Mouse (Mus musculus) liver, adult 2 months (tissue): ENCODE results near the gene Hgf. TPM values are rescaled to one million over a fixed set of nuclear protein-coding genes. Genes with fewer than 3 reads are reported as not detected.

ENCODE experiments used
- DNase-seq: peaks from one replicate; pipeline ENCODE4 v3.0.0-alpha.2; 2011; ENCODE audit warnings: low read depth, low spot score; ENCODE audit errors: extremely low read depth
- H3K27ac ChIP-seq: fragments of 200-500 bp; replicated peaks from 2 replicates; pipeline ENCODE4 v1.5.1; 2012; ENCODE audit warnings: low read depth, mild to moderate bottlenecking, control low read depth, inconsistent platforms, low read length; ENCODE audit not compliant: insufficient read depth
- H3K27me3 ChIP-seq: fragments of 200-500 bp; 2 replicates; pipeline ENCODE4 v1.6.1; 2012; ENCODE audit warnings: mild to moderate bottlenecking, moderate library complexity, low read length, inconsistent platforms; ENCODE audit not compliant: control insufficient read depth, insufficient read depth
- H3K36me3 ChIP-seq: fragments of 200-500 bp; 2 replicates; pipeline ENCODE4 v1.6.1; 2012; ENCODE audit warnings: low read length, inconsistent platforms; ENCODE audit not compliant: control insufficient read depth, insufficient read depth
- H3K4me1 ChIP-seq: fragments of 200-500 bp; 2 replicates; pipeline ENCODE4 v1.6.1; 2011; ENCODE audit warnings: low read length; ENCODE audit not compliant: control insufficient read depth, insufficient read depth
- H3K4me3 ChIP-seq: fragments of 200-500 bp; 2 replicates; pipeline ENCODE4 v1.5.1; 2011; ENCODE audit warnings: low read depth, mild to moderate bottlenecking, control low read depth, low read length, moderate library complexity; ENCODE audit not compliant: insufficient read depth
- H3K79me2 ChIP-seq: fragments of 200-500 bp; 2 replicates; pipeline ENCODE4 v1.6.1; 2012; ENCODE audit warnings: inconsistent platforms, mild to moderate bottlenecking, low read length, moderate library complexity; ENCODE audit not compliant: control insufficient read depth, insufficient read depth
- H3K9ac ChIP-seq: fragments of 200-500 bp; 2 replicates; pipeline ENCODE4 v1.6.1; 2012; ENCODE audit warnings: low read depth, mild to moderate bottlenecking, control low read depth, inconsistent platforms, low read length
- CTCF ChIP-seq: fragments of 200-500 bp; IDR thresholded peaks from 2 replicates; pipeline ENCODE4 v1.5.1; 2011; ENCODE audit warnings: low read depth, low read length, control low read depth
- POLR2A ChIP-seq: fragments of 200-500 bp; IDR thresholded peaks from 2 replicates; pipeline ENCODE4 v1.6.1; 2011; ENCODE audit warnings: low read length, control low read depth; ENCODE audit not compliant: insufficient read depth; ENCODE audit errors: extremely low read depth
- WGBS: fragments of 180-500 bp; shearing (Covaris S2); methylation state at CpG from one replicate; pipeline ENCODE4 v1.1.7; 2018; 5-methylcytosine and 5-hydroxymethylcytosine counted together
- polyA plus RNA-seq: library from polyadenylated mRNA; depleted of rRNA; stranded (reverse); fragments of >200 nt; gene quantifications from 2 replicates; pipeline ENCODE4 v1.2.3, GENCODE M21; 2012; rRNA removed
- total RNA-seq: library from RNA; depleted of rRNA; stranded (reverse); fragments of >200 nt; gene quantifications from 2 replicates; pipeline ENCODE4 v1.2.3, GENCODE M21; 2014; rRNA removed

Gene Hgf
- total RNA-seq (28.1 and 33.4 TPM in 2 replicates), polyA plus RNA-seq (2.5 and 2.9 TPM in 2 replicates)

DNA sequence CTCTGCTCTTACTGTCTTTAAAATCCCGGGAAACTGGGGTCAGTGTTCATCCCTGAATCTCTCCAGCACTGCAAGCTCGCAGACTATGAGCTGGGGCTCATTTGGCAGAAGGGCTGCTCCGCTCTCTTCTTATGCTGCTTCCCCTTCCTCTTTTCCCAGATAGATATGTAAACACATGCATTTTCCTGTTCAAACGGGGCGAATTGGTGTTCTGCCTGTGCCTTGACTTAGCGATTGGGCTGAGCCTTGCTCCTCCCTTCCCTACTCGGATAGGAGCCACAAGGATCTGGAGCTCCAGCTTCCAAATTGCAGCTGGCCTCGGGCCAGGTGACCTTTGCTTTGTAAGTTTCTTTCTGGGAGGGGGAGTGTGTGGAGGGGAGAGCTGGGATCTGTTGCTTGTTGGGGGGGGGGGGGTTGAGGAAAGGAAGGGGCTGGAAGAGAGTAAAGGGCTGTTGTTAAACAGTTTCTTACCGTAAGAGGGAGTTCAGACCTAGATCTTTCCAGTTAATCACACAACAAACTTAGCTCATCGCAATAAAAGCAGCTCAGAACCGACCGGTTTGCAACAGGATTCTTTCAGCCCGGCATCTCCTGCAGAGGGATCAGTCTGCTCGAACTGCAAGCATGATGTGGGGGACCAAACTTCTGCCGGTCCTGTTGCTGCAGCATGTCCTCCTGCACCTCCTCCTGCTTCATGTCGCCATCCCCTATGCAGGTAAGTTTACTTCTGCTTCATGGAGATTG lies at the start of gene Hgf:
Hgf (plus strand) TSS at position 192 of the 744 bp plus-strand sequence.
- no peaks in the 10 kb centered on the region for H3K4me1 ChIP-seq
- DNase-seq = peak; percentile 45
- H3K79me2 ChIP-seq = no peaks in the 10 kb centered on the region
- 4% methylated on average over 16 of the region's 16 CpGs for WGBS
- TF ChIP-seq CTCF (no peak), POLR2A (no peak)
- H3K4me3 ChIP-seq = peak within 1 kb of the TSS; percentile 52
- no peaks in the 10 kb centered on the region for H3K36me3 ChIP-seq
- peak within 1 kb of the TSS; percentile 67 for H3K9ac ChIP-seq
- no peaks in the 10 kb centered on the region for H3K27me3 ChIP-seq
- H3K27ac ChIP-seq = peak within 1 kb of the TSS; percentile 65

DNA sequence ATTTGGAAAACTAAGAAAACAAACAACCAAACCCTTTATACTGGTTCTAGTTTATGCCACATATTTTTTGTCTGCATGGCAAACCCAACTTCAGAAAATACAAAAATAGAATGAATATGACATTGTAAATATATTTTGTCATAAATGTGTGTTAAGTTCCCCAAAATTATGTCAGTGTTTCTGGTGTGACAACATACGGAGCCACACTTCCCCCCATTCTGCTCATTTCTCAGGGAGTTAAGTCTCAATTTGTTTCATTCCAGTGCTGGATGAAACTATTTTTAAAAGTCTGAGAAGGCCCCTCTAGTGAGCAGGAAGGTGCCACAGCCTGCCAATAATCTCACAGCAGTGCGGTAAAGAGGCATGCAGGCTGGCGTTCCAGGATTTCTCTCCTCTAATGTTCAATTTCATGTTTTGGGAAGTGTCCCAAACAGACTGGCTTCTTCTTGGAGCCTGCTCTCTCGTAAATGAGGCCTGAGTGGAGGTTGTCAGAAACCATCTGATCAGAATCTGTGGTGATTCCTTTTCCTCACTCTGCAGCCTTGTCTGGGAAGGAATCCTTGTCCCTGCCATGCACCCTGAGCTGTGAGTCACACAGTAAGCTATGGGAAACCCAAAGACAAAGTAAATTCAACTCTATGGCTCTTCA lies 46.5 kb upstream of the Hgf start:
- no peak for TF ChIP-seq CTCF
- no peak for TF ChIP-seq POLR2A
- Histone ChIP-seq H3K36me3 (no peaks in the 10 kb centered on the region), H3K9ac (no peak overlapping the region), H3K4me1 (no peaks in the 10 kb centered on the region), H3K27me3 (no peaks in the 10 kb centered on the region), H3K79me2 (no peaks in the 10 kb centered on the region), H3K4me3 (no peak overlapping the region), H3K27ac (no peak overlapping the region)
- no peak for DNase-seq
- 80% methylated on average over 4 of the region's 4 CpGs for WGBS

DNA sequence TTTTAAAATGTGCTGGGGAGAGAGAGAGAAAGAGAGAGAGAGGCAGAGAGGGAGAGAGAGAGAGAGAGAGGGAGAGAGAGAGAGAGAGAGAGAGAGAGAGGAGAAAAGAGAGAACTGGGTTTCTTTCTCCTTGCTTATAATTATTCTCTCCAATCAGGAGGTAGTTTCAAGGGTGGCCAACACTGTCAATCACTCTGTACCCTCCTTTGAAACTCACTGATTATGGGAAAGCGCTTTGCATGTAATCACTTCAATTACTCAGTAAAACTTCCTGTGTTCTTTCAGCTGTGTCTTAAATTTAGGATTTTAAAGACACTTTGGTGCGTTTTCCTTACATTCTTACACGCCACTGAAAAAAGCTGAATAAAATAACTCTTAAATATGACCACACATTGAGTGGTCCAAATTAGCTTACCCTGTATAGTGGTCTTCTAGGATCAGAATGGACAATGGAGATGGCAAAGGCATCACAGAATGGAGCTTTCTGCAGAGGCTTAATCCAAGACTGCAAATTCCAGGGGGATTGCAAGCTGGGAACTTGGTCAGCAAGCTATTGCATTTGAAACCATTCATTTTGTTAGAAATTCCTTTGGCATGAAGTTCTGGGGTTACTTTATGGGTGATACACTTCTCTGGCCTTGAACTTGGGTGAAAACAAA lies 21.5 kb upstream of the Hgf start:
- 76% methylated on average over 3 of the region's 3 CpGs for WGBS
- Histone ChIP-seq H3K27ac (no peak overlapping the region), H3K36me3 (no peaks in the 10 kb centered on the region), H3K9ac (no peak overlapping the region), H3K27me3 (no peaks in the 10 kb centered on the region), H3K79me2 (no peaks in the 10 kb centered on the region), H3K4me1 (no peaks in the 10 kb centered on the region), H3K4me3 (no peak overlapping the region)
- DNase-seq = no peak
- TF ChIP-seq POLR2A (no peak), CTCF (no peak)

DNA sequence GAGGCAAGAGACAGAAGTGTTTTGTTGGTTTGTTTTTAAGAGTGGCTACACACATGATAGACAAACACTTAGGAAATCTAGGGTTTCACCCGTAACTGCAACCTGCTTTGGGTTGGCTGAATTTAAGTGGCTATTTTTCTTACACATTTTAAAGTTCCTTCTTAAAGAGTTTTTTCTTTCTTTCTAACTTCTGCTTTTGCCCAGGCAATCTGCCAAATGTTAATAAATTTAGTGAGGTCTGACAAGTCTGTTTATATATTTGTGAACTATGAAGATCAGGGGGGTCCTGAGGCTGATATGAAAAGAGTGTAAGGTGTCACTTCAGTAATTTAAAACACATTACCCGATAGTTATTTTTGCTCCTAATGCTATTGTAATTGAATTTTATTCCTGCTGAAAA lies 15.2 kb upstream of the Hgf start:
- no peaks in the 10 kb centered on the region for H3K27me3 ChIP-seq
- 67% methylated on average over 2 of the region's 2 CpGs for WGBS
- no peaks in the 10 kb centered on the region for H3K4me1 ChIP-seq
- no peak for DNase-seq
- H3K36me3 ChIP-seq = no peaks in the 10 kb centered on the region
- no peak overlapping the region for H3K27ac ChIP-seq
- H3K4me3 ChIP-seq = no peak overlapping the region
- H3K9ac ChIP-seq = no peak overlapping the region
- TF ChIP-seq POLR2A (no peak), CTCF (no peak)
- H3K79me2 ChIP-seq = no peaks in the 10 kb centered on the region

DNA sequence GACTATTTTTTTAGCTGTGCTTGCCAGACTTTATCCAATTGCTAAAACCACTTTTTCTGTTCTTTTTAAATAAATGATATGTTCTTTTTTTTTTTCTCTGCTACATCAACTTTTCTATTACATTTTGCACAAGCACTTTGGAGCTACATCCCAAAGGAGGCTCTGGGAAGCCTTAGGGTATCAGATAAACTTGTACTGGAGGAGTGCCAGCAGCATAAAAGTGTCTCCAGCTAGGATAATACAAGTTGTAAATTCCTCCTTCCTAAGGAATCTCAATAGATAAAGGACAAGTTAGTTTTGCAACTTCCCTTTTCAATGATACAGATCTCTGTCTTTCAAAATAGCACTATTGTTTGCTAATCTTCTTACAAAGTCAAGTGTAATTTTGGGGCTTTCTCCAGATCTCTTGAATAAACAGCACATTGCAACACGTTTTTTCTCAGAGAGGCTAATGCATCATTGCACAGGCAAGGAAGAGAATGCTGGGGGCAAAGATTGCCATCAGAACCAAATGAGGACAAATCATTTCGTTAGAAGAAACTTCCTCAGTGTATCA lies 11.7 kb upstream of the Hgf start:
- no peak for DNase-seq
- 18% methylated on average over 2 of the region's 2 CpGs for WGBS

DNA sequence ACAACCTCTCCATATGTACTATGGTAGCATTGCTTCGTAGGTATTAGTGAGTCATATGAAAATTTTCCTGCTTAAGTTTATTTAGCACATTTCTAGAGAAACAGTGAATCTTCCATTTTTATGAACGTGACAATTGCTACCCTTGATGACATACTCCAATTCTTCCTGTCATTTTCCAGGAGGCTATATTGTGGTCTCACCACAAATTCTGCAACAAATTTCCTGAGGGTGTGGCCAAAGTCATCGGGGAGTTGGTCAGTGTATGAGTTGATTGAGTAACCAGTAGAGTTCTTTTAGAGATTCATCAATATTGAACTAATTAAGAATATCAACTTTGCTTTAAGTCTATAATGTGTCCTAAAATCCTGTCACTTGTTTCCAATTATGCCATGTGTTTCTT lies 5.8 kb upstream of the Hgf start:
- Histone ChIP-seq H3K27me3 (no peaks in the 10 kb centered on the region), H3K4me1 (no peaks in the 10 kb centered on the region), H3K4me3 (no peak overlapping the region), H3K36me3 (no peaks in the 10 kb centered on the region), H3K9ac (no peak overlapping the region), H3K79me2 (no peaks in the 10 kb centered on the region), H3K27ac (no peak overlapping the region)
- WGBS = 73% methylated on average over 3 of the region's 3 CpGs
- TF ChIP-seq POLR2A (no peak), CTCF (no peak)
- no peak for DNase-seq

More for the DNA sequence above, 11.7 kb upstream of the Hgf start:
- H3K36me3 ChIP-seq = no peaks in the 10 kb centered on the region
- no peaks in the 10 kb centered on the region for H3K27me3 ChIP-seq
- H3K27ac ChIP-seq = no peak overlapping the region
- no peak overlapping the region for H3K9ac ChIP-seq
- H3K4me3 ChIP-seq = no peak overlapping the region
- TF ChIP-seq POLR2A = no peak
- TF ChIP-seq CTCF = no peak
- H3K4me1 ChIP-seq = no peaks in the 10 kb centered on the region
- no peaks in the 10 kb centered on the region for H3K79me2 ChIP-seq
